13 mouse cellular contexts compared by ENCODE assay signal in the genomic region with DNA sequence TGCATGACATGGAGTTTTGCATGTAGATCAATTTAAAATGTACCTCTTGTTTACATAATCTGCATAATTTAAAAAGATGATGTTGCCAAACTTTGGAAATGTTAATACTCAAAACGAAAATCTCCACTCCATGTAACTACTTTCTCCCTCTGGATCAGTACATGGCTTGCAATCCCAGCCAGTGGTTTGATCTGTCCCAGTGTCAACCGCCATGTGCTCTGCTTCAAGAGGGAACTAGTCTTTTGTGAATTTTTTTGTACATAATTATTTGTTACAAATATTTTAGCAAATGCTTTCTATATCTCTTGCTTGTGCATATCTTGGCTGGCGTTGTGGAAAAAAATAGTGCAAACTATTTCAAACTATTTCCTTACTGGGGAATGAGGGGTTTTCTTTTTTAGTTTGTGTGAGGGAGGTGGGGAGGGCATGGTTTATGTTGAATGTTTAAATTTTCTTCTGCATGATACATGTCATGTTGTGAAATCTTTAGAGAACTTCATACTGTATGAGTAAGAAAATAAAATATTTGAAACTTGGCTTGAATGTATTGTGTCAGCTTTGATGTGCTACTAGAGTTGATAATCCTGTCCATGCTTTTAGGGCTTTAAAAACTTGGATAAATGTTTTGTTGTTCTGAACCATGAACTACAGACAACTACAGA.
"Had no signal": no experiment of that assay in that cellular context is flagged by ENCODE, and none has a peak within 500 bp of the region (broad histone marks: within the 10 kb centered on the region; RNA-seq: fewer than 3 reads in every experiment).

No protein-coding gene starts in this region.

- H3K9me3 ChIP-seq: liver, embryonic 12.5 days; midbrain, embryonic 10.5 days; midbrain, embryonic 12.5 days; neural tube, embryonic 12.5 days; stomach, embryonic 15.5 days had no signal

- H3K4me2 ChIP-seq: liver, embryonic 12.5 days; midbrain, embryonic 12.5 days; neural tube, embryonic 12.5 days; stomach, embryonic 15.5 days had no signal

- H3K4me3 ChIP-seq: liver, embryonic 12.5 days; midbrain, embryonic 10.5 days; midbrain, embryonic 12.5 days; neural tube, embryonic 12.5 days; stomach, embryonic 15.5 days had no signal

- DNase-seq: lung, adult 18-20 months; midbrain, embryonic 14.5 days; right cerebral cortex, postnatal 14 days; thymus, adult 2 months; thymus, postnatal 25 days; thymus, postnatal 4 days had no signal

- H3K27me3 ChIP-seq: liver, embryonic 12.5 days; midbrain, embryonic 12.5 days; neural tube, embryonic 12.5 days; stomach, embryonic 15.5 days had no signal

- H3K9ac ChIP-seq: liver, embryonic 12.5 days; liver, embryonic 14.5 days; midbrain, embryonic 12.5 days; neural tube, embryonic 12.5 days; stomach, embryonic 15.5 days had no signal

- ATAC-seq: liver, embryonic 12.5 days had no signal

- H3K4me1 ChIP-seq: liver, embryonic 12.5 days; midbrain, embryonic 10.5 days; midbrain, embryonic 12.5 days; neural tube, embryonic 12.5 days; stomach, embryonic 15.5 days had no signal

- H3K27ac ChIP-seq: liver, embryonic 12.5 days; liver, embryonic 14.5 days; midbrain, embryonic 10.5 days; midbrain, embryonic 12.5 days; neural tube, embryonic 12.5 days; stomach, embryonic 15.5 days; stomach, postnatal 0 days had no signal
